Mouse (Mus musculus) MEL (cell line): ENCODE data around the gene Ppfia3. TPM values are rescaled to one million over a fixed set of nuclear protein-coding genes. Genes with fewer than 3 reads are reported as not detected.
A peak's percentile ranks its signal among the peaks of the same experiment; 100 is the strongest.

Source experiments
- DNase-seq: peaks from one replicate; pipeline ENCODE4 v3.0.0; 2011; ENCODE audit warnings: low read depth, low spot score
- H3K27ac ChIP-seq: 2 replicates; pipeline ENCODE4 v1.5.1; 2012; ENCODE audit warnings: low read depth, mild to moderate bottlenecking, control low read depth, low read length, moderate library complexity; ENCODE audit not compliant: control insufficient read depth
- H3K27me3 ChIP-seq, 2 experiments: fragments of 150-350 bp in 1 of 2; sonication (generic) in 1 of 2; 2 replicates each; pipeline ENCODE4 v1.6.1; 2012; ENCODE audit warnings: low read length in 2 of 2, mild to moderate bottlenecking in 2 of 2, improper control_type of control experiment in 1 of 2, moderate library complexity in 1 of 2; ENCODE audit not compliant: insufficient read depth in 2 of 2, control insufficient read depth in 1 of 2
- H3K36me3 ChIP-seq, 2 experiments: 2 replicates each; pipeline ENCODE4 v1.6.1; 2012 to 2014; ENCODE audit warnings: low read length in 2 of 2, improper control_type of control experiment in 1 of 2, inconsistent platforms in 1 of 2, mild to moderate bottlenecking in 1 of 2; ENCODE audit not compliant: insufficient read depth in 2 of 2, control insufficient read depth in 1 of 2
- H3K4me1 ChIP-seq, 2 experiments: fragments of 150-350 bp in 1 of 2; sonication (generic) in 1 of 2; 2 replicates each; pipeline ENCODE4 v1.6.1; 2012; ENCODE audit warnings: low read length in 2 of 2, improper control_type of control experiment in 1 of 2, mild to moderate bottlenecking in 1 of 2; ENCODE audit not compliant: insufficient read depth in 2 of 2, control insufficient read depth in 1 of 2
- H3K4me3 ChIP-seq, 2 experiments: fragments of 150-350 bp in 1 of 2; sonication (generic) in 1 of 2; 2 replicates each; pipeline ENCODE4 v1.5.1; 2012; ENCODE audit warnings: low read depth in 2 of 2, low read length in 2 of 2, mild to moderate bottlenecking in 2 of 2, moderate library complexity in 2 of 2, control low read depth in 1 of 2, improper control_type of control experiment in 1 of 2; ENCODE audit not compliant: control insufficient read depth in 1 of 2, insufficient read depth in 1 of 2
- H3K79me2 ChIP-seq: 2 replicates; pipeline ENCODE4 v1.6.1; 2012; ENCODE audit warnings: mild to moderate bottlenecking, low read length, moderate library complexity; ENCODE audit not compliant: control insufficient read depth, poor library complexity, insufficient read depth
- H3K9ac ChIP-seq: 2 replicates; pipeline ENCODE4 v1.6.1; 2012; ENCODE audit warnings: low read depth, mild to moderate bottlenecking, control low read depth, low read length, moderate library complexity; ENCODE audit not compliant: control insufficient read depth, poor library complexity, severe bottlenecking
- H3K9me3 ChIP-seq: fragments of 150-350 bp; sonication (generic); replicated peaks from 2 replicates; pipeline ENCODE4 v1.6.1; 2012; ENCODE audit warnings: mild to moderate bottlenecking, low read length, improper control_type of control experiment, moderate library complexity; ENCODE audit not compliant: insufficient read depth
- CHD2 ChIP-seq: IDR thresholded peaks from 2 replicates; pipeline ENCODE4 v1.6.1; 2011; ENCODE audit warnings: low read length, improper control_type of control experiment
- CTCF ChIP-seq, 3 experiments: IDR thresholded peaks in 2 of 3; conservative IDR thresholded peaks in 1 of 3; 2 replicates each; pipeline ENCODE4 v1.5.1; 2011 to 2012; ENCODE audit warnings: low read length in 3 of 3, low read depth in 2 of 3, mild to moderate bottlenecking in 2 of 3, improper control_type of control experiment in 1 of 3, inconsistent platforms in 1 of 3, mixed read lengths in 1 of 3, moderate library complexity in 1 of 3; ENCODE audit not compliant: control insufficient read depth in 1 of 3, insufficient read depth in 1 of 3, poor library complexity in 1 of 3, severe bottlenecking in 1 of 3
- EP300 ChIP-seq, 2 experiments: IDR thresholded peaks; 2 replicates each; pipeline ENCODE4 v1.6.1; 2011; ENCODE audit warnings: improper control_type of control experiment in 2 of 2, low read length in 2 of 2, low read depth in 1 of 2, mild to moderate bottlenecking in 1 of 2
- ETS1 ChIP-seq: IDR thresholded peaks from 2 replicates; pipeline ENCODE4 v1.6.1; 2012; ENCODE audit warnings: low read depth, mild to moderate bottlenecking, inconsistent platforms, low read length, improper control_type of control experiment, moderate library complexity
- HCFC1 ChIP-seq: IDR thresholded peaks from 2 replicates; pipeline ENCODE4 v1.6.1; 2012; ENCODE audit warnings: low read depth, mild to moderate bottlenecking, inconsistent platforms, low read length, improper control_type of control experiment, moderate library complexity
- JUND ChIP-seq: IDR thresholded peaks from 2 replicates; pipeline ENCODE4 v1.6.1; 2011; ENCODE audit warnings: low read depth, mild to moderate bottlenecking, improper control_type of control experiment, low read length
- MEF2A ChIP-seq: IDR thresholded peaks from 2 replicates; pipeline ENCODE4 v1.6.1; 2014; ENCODE audit warnings: low read depth, mild to moderate bottlenecking, inconsistent platforms, low read length, improper control_type of control experiment; ENCODE audit not compliant: poor library complexity, insufficient replicate concordance, severe bottlenecking; ENCODE audit errors: extremely low read depth
- MXI1 ChIP-seq: IDR thresholded peaks from 2 replicates; pipeline ENCODE4 v1.6.1; 2011; ENCODE audit warnings: mild to moderate bottlenecking, low read depth, low read length, improper control_type of control experiment
- NRF1 ChIP-seq: IDR thresholded peaks from 2 replicates; pipeline ENCODE4 v1.6.1; 2014; ENCODE audit warnings: low read depth, mild to moderate bottlenecking, inconsistent platforms, low read length, improper control_type of control experiment, moderate library complexity; ENCODE audit not compliant: poor library complexity, insufficient read depth, severe bottlenecking
- POLR2A ChIP-seq, 2 experiments: IDR thresholded peaks; 2 replicates each; pipeline ENCODE4 v1.6.1; 2011 to 2012; ENCODE audit warnings: low read length in 2 of 2, mild to moderate bottlenecking in 2 of 2, control low read depth in 1 of 2, improper control_type of control experiment in 1 of 2, low read depth in 1 of 2, moderate library complexity in 1 of 2; ENCODE audit not compliant: control insufficient read depth in 1 of 2, insufficient read depth in 1 of 2, poor library complexity in 1 of 2
- TAL1 ChIP-seq: IDR thresholded peaks from 2 replicates; pipeline ENCODE4 v1.6.1; 2012; ENCODE audit warnings: mild to moderate bottlenecking, inconsistent platforms, low read length, moderate library complexity, mixed read lengths
- UBTF ChIP-seq: IDR thresholded peaks from 2 replicates; pipeline ENCODE4 v1.6.1; 2012; ENCODE audit warnings: low read depth, mild to moderate bottlenecking, inconsistent platforms, low read length, improper control_type of control experiment, moderate library complexity, borderline replicate concordance; ENCODE audit not compliant: insufficient read depth
- USF1 ChIP-seq: IDR thresholded peaks from 2 replicates; pipeline ENCODE4 v1.6.1; 2014; ENCODE audit warnings: low read depth, mild to moderate bottlenecking, inconsistent platforms, low read length, improper control_type of control experiment, moderate library complexity
- USF2 ChIP-seq, 2 experiments: IDR thresholded peaks; 2 replicates each; pipeline ENCODE4 v1.6.1; 2011 to 2012; ENCODE audit warnings: improper control_type of control experiment in 2 of 2, low read length in 2 of 2, borderline replicate concordance in 1 of 2, inconsistent platforms in 1 of 2, low read depth in 1 of 2, mild to moderate bottlenecking in 1 of 2; ENCODE audit not compliant: insufficient read depth in 1 of 2
- ZC3H11A ChIP-seq: IDR thresholded peaks from 2 replicates; pipeline ENCODE4 v1.6.1; 2012; ENCODE audit warnings: low read depth, mild to moderate bottlenecking, inconsistent platforms, low read length, improper control_type of control experiment
- ZMIZ1 ChIP-seq: IDR thresholded peaks from 2 replicates; pipeline ENCODE4 v1.6.1; 2012; ENCODE audit warnings: low read depth, mild to moderate bottlenecking, inconsistent platforms, low read length, improper control_type of control experiment, moderate library complexity
- polyA plus RNA-seq, 2 experiments: library from polyadenylated mRNA; stranded (reverse) in 1 of 2; unstranded in 1 of 2; fragments of >175 nt in 1 of 2; fragments of >200 nt in 1 of 2; gene quantifications; 2 replicates each; pipeline versions ENCODE4 v1.2.1 to v1.2.4; 2012; ENCODE audit warnings: low replicate concordance in 2 of 2, low read depth in 1 of 2; ENCODE audit not compliant: insufficient read length in 2 of 2, insufficient read depth in 1 of 2, missing spikeins in 1 of 2
- total RNA-seq: library from RNA; depleted of rRNA; stranded (reverse); fragments of 300-350 nt; gene quantifications from 2 replicates; pipeline ENCODE4 v1.2.3, GENCODE M21; 2012

The Ppfia3 gene
- total and polyA plus RNA-seq, 3 experiments, result 3.4 to 5.9 TPM; not detected in 1

- no peaks in the 10 kb centered on the region for H3K79me2 ChIP-seq
- no peaks in the 10 kb centered on the region for H3K36me3 ChIP-seq
- peak; percentile 39 for DNase-seq
- TF ChIP-seq CTCF (IDR thresholded peaks at IDR 0.05 in 2 of 3, conservative IDR thresholded peaks at IDR 0.05 in 1 of 3; ENCODE audit: control insufficient read depth in 1 of 3, insufficient read depth in 1 of 3, low read depth in 2 of 3, low read length in 3 of 3, poor library complexity in 1 of 3, severe bottlenecking in 1 of 3) (peak; percentile 24 to 40 (median 33)), POLR2A (IDR thresholded peaks at IDR 0.05; ENCODE audit: control insufficient read depth in 1 of 2, insufficient read depth in 1 of 2, low read depth in 1 of 2, low read length in 2 of 2, poor library complexity in 1 of 2) (no peak), NRF1 (no peak)
- no peaks in the 10 kb centered on the region for H3K27me3 ChIP-seq
- no peak overlapping the region for H3K4me3 ChIP-seq
- no peak overlapping the region for H3K9ac ChIP-seq
- no peaks in the 10 kb centered on the region for H3K4me1 ChIP-seq
- H3K27ac ChIP-seq, result no peak overlapping the region
- H3K9me3 ChIP-seq, result no peaks in the 10 kb centered on the region
These were observed 41.0 kb downstream of the Ppfia3 start for GRCm38 (mm10) chr7:45325800-45326199.

GRCm38 (mm10) chr7:45323069-45323468 is 43.8 kb downstream of the Ppfia3 start:
- no peak overlapping the region for H3K9ac ChIP-seq
- no peak overlapping the region for H3K4me3 ChIP-seq
- no peaks in the 10 kb centered on the region for H3K9me3 ChIP-seq
- no peaks in the 10 kb centered on the region for H3K79me2 ChIP-seq
- TF ChIP-seq ZC3H11A (no peak), UBTF (no peak), MXI1 (no peak), USF2 (IDR thresholded peaks at IDR 0.05; ENCODE audit: borderline replicate concordance in 1 of 2, insufficient read depth in 1 of 2, low read depth in 1 of 2, low read length in 2 of 2) (no peak), ZMIZ1 (no peak), JUND (no peak), USF1 (no peak), MEF2A (no peak), TAL1 (no peak), CHD2 (no peak), ETS1 (no peak)
- no peak overlapping the region for H3K27ac ChIP-seq
- H3K27me3 ChIP-seq, result no peaks in the 10 kb centered on the region
- H3K36me3 ChIP-seq, result no peaks in the 10 kb centered on the region
- no peaks in the 10 kb centered on the region for H3K4me1 ChIP-seq
- no peak for DNase-seq

GRCm38 (mm10) chr7:45322245-45322644 is 44.6 kb downstream of the Ppfia3 start:
- H3K27me3 ChIP-seq, result no peaks in the 10 kb centered on the region
- H3K27ac ChIP-seq, result no peak overlapping the region
- H3K79me2 ChIP-seq, result no peaks in the 10 kb centered on the region
- H3K9ac ChIP-seq, result no peak overlapping the region
- H3K4me3 ChIP-seq, result no peak overlapping the region
- no peak for DNase-seq
- no peaks in the 10 kb centered on the region for H3K36me3 ChIP-seq
- H3K9me3 ChIP-seq, result no peaks in the 10 kb centered on the region
- TF ChIP-seq EP300 (IDR thresholded peaks at IDR 0.05; ENCODE audit: low read depth in 1 of 2, low read length in 2 of 2), result no peak
- TF ChIP-seq HCFC1, result peak; percentile 55; the same call in 1 of the 2 replicates
- no peaks in the 10 kb centered on the region for H3K4me1 ChIP-seq
